Mouse (Mus musculus) CH12.LX (cell line): ENCODE data around the gene Ccdc28a.

Source experiments
- CHD2 ChIP-seq: IDR thresholded peaks from 2 replicates; pipeline ENCODE4 v1.6.1; 2011; ENCODE audit warnings: low read length, improper control_type of control experiment
- CTCF ChIP-seq, 2 experiments: IDR thresholded peaks in 1 of 2; conservative IDR thresholded peaks in 1 of 2; 2 replicates each; pipeline ENCODE4 v1.5.1; 2011 to 2012; ENCODE audit warnings: low read depth in 2 of 2, low read length in 2 of 2, improper control_type of control experiment in 1 of 2, inconsistent platforms in 1 of 2, mild to moderate bottlenecking in 1 of 2, moderate library complexity in 1 of 2
- E2F4 ChIP-seq: IDR thresholded peaks from 2 replicates; pipeline ENCODE4 v1.6.1; 2011; ENCODE audit warnings: low read depth, low read length, improper control_type of control experiment; ENCODE audit not compliant: insufficient replicate concordance
- EP300 ChIP-seq: IDR thresholded peaks from 2 replicates; pipeline ENCODE4 v1.6.1; 2011; ENCODE audit warnings: low read length, improper control_type of control experiment
- HCFC1 ChIP-seq: IDR thresholded peaks from 2 replicates; pipeline ENCODE4 v1.6.1; 2012; ENCODE audit warnings: low read depth, mild to moderate bottlenecking, inconsistent platforms, low read length, improper control_type of control experiment
- JUND ChIP-seq: conservative IDR thresholded peaks from 2 replicates; pipeline ENCODE4 v1.6.1; 2011; ENCODE audit warnings: low read depth, low read length, improper control_type of control experiment
- MEF2A ChIP-seq: IDR thresholded peaks from 2 replicates; pipeline ENCODE4 v1.6.1; 2014; ENCODE audit warnings: low read depth, mild to moderate bottlenecking, inconsistent platforms, low read length, improper control_type of control experiment, borderline replicate concordance
- MXI1 ChIP-seq: IDR thresholded peaks from 2 replicates; pipeline ENCODE4 v1.6.1; 2011; ENCODE audit warnings: mild to moderate bottlenecking, low read depth, low read length, improper control_type of control experiment
- MYC ChIP-seq: IDR thresholded peaks from 2 replicates; pipeline ENCODE4 v1.6.1; 2011; ENCODE audit warnings: low read depth, mild to moderate bottlenecking, improper control_type of control experiment, low read length
- POLR2A ChIP-seq: IDR thresholded peaks from 2 replicates; pipeline ENCODE4 v1.6.1; 2011; ENCODE audit warnings: low read depth, mild to moderate bottlenecking, improper control_type of control experiment, low read length
- ZC3H11A ChIP-seq: IDR thresholded peaks from 2 replicates; pipeline ENCODE4 v1.6.1; 2012; ENCODE audit warnings: low read depth, mild to moderate bottlenecking, inconsistent platforms, low read length, improper control_type of control experiment
- ZNF384 ChIP-seq: IDR thresholded peaks from 2 replicates; pipeline ENCODE4 v1.6.1; 2012; ENCODE audit warnings: low read depth, low read length, improper control_type of control experiment, inconsistent platforms

- TF ChIP-seq CTCF (conservative IDR thresholded peaks at IDR 0.05 in 1 of 2, IDR thresholded peaks at IDR 0.05 in 1 of 2; ENCODE audit: low read depth in 2 of 2, low read length in 2 of 2): no peak
- TF ChIP-seq POLR2A: no peak
- TF ChIP-seq EP300: no peak
- TF ChIP-seq JUND: no peak
- no peak for TF ChIP-seq MXI1
- no peak for TF ChIP-seq HCFC1
- no peak for TF ChIP-seq MEF2A
- no peak for TF ChIP-seq CHD2
- TF ChIP-seq ZNF384: no peak
- TF ChIP-seq MYC: no peak
- TF ChIP-seq ZC3H11A: no peak
- TF ChIP-seq E2F4: no peak
Measured at GRCm38 (mm10) chr10:18202401-18202800, 32.4 kb downstream of the Ccdc28a start.
